Mouse (Mus musculus): ENCODE results near the gene Hmgn5.
A peak's percentile ranks its signal among the peaks of the same experiment; 100 is the strongest.

The Hmgn5 gene

GRCm38 (mm10) chrX:109013283-109013682 is at the start of gene Hmgn5:
Hmgn5 (minus strand) TSS chrX:109013404.
- DNase-seq (ENCODE audit: low spot score in 2 of 2): peak; percentile 79 to 87

GRCm38 (mm10) chrX:109047773-109048172 is 34.6 kb upstream of the Hmgn5 start:
- no peak for DNase-seq (ENCODE audit: low spot score in 2 of 2)

- no peak for DNase-seq (ENCODE audit: low spot score in 2 of 2)
Measured at GRCm38 (mm10) chrX:109026224-109026623, 13.0 kb upstream of the Hmgn5 start.

GRCm38 (mm10) chrX:109020858-109021257 is 7.7 kb upstream of the Hmgn5 start:
- DNase-seq (ENCODE audit: low spot score in 2 of 2): no peak

- DNase-seq (ENCODE audit: low spot score in 2 of 2): no peak
Measured at GRCm38 (mm10) chrX:109014166-109014565, 962 bp upstream of the Hmgn5 start.

- peak in 1 of 2 experiments; percentile 3 for DNase-seq (ENCODE audit: low spot score in 2 of 2)
Measured at GRCm38 (mm10) chrX:109013686-109014085, 482 bp upstream of the Hmgn5 start.

- peak; percentile 15 to 18 for DNase-seq (ENCODE audit: low spot score in 2 of 2)
Measured at GRCm38 (mm10) chrX:109012371-109013031, 703 bp downstream of the Hmgn5 start.

GRCm38 (mm10) chrX:109011611-109012185 is 1.5 kb downstream of the Hmgn5 start:
- peak in 1 of 2 experiments; percentile 4 for DNase-seq (ENCODE audit: low spot score in 2 of 2)

GRCm38 (mm10) chrX:109001277-109001676 is 11.9 kb downstream of the Hmgn5 start:
- no peak for DNase-seq (ENCODE audit: low spot score in 2 of 2)
